Mouse (Mus musculus) adrenal gland, postnatal 4 days (tissue): ENCODE results near the gene Disc1. TPM values are rescaled to one million over a fixed set of nuclear protein-coding genes. Genes with fewer than 3 reads are reported as not detected.

ENCODE experiments used
- DNase-seq, 2 experiments: peaks; one replicate each; pipeline ENCODE4 v3.0.0; 2021 to 2022; ENCODE audit warnings: low spot score in 2 of 2, mixed read lengths in 2 of 2
- total RNA-seq, 2 experiments: library from RNA; stranded (reverse); gene quantifications; 2 replicates each; pipeline ENCODE4 v1.2.3; 2021

Disc1 gene
- total RNA-seq, 2 experiments from 2014 or later = 4.1 to 4.8 TPM

GRCm38 (mm10) chr8:125255006-125255685, 201.2 kb downstream of the Disc1 start:
- peak in 1 of 2 experiments; percentile 20 for DNase-seq

GRCm38 (mm10) chr8:125257660-125258059, 203.7 kb downstream of the Disc1 start:
- no peak for DNase-seq

- DNase-seq = no peak
Measured at GRCm38 (mm10) chr8:125258806-125259500, 205.0 kb downstream of the Disc1 start.

GRCm38 (mm10) chr8:125268181-125268705, 214.2 kb downstream of the Disc1 start:
- DNase-seq = no peak

- DNase-seq = no peak
Measured at GRCm38 (mm10) chr8:125270292-125270691, 216.3 kb downstream of the Disc1 start.

DNA sequence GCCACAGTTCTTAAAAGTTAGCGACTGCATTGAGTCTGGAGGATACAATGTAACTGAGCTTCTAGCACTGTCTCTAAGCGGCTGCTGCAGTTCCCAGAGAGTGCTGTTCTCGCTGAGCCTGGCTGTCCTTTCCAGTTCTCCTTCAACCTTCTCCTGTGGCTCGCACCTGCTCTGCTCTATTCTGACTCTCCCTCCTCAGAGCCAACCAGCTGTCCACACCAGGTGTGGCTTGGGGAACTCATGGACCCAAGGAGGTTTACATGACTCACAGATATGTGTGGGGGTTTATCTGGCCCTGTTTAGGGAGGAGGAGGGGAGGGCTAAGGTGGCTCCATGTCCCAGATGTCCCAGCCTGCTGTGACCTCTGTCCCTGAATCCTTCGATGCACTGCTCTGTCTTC, 217.4 kb downstream of the Disc1 start:
- DNase-seq = no peak

- DNase-seq = no peak
Measured at GRCm38 (mm10) chr8:125272089-125272866, 218.3 kb downstream of the Disc1 start.

- no peak for DNase-seq
Measured at GRCm38 (mm10) chr8:125277071-125277682, 223.2 kb downstream of the Disc1 start.

DNA sequence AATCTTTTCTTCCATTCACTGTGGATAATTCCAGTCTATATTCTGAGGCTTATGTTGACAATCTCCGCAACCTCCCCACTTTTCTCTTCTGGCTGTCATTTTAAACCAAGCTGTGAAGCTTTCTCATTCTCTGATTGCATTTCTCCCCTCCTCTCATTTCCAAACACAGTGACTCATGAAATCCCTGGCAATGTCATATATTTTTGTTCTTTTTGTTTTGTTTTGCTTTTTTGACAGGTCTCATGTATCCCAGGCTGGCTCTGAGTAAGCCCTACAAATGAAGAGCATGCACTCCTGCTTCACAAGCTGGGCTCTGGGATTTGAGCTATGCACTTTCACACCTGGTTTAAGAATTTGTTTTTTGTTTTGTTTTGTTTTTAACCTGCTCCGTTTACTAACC, 225.2 kb downstream of the Disc1 start:
- DNase-seq = no peak

- DNase-seq = no peak
Measured at GRCm38 (mm10) chr8:125279892-125280291, 225.9 kb downstream of the Disc1 start.

DNA sequence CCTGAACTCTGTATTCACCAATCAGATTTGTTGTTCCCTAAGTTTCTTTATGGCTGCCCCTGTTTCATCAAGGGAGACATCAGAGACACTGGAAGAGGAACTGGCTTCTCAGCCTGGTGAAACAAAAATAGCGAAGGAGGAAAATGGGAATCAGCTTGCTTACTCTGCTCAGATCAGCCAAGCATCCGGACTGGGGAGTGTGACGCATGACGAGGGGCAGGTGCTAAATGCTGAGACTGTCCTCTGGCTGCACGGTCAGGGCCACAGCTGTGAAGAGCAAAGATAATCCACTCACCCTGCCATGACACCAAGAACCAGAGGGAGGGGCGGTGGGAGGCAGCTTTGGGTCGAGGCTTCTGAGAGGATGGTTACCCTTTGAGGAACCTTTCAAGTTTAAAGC, 228.5 kb downstream of the Disc1 start:
- no peak for DNase-seq

GRCm38 (mm10) chr8:125283542-125283941, 229.5 kb downstream of the Disc1 start:
- DNase-seq = no peak

DNA sequence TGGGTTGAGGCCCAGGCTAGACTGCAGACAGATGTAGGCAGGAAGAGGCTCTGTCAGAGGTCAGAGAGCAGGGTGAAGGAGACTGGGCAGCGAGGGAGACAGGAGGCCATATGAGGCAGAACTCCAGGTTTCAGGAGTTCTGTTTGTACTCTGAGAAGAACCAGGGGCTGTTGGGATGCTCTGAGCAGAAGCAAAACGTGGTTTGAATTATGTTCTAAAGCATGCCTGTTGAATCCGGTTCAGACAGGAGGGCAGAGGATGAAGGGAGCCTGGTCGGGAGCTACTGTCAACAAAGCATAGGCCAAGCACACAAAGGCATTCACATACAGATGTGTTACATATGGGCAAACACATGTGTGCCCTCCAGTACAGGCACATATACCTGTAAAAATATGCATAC, 230.9 kb downstream of the Disc1 start:
- no peak for DNase-seq

DNA sequence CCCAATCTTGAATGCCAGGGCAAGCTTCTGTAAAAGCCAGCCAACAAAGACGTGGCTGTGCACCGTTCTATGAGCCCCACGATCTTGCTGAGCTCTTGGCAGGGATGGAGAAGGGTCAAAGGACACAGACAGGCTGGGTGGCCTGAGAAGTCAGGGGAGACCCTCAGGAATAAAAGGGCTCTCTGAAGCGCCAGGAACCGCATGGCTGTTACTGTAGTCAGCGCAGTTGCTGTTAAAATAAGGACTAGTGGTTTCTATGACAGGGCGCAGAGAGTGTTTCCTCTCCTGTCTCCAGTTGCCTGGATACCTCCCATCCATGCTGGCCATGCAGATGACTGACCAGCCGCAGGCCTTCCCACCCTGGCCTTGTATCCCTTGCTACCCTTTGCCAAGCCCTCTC, 231.4 kb downstream of the Disc1 start:
- no peak for DNase-seq

DNA sequence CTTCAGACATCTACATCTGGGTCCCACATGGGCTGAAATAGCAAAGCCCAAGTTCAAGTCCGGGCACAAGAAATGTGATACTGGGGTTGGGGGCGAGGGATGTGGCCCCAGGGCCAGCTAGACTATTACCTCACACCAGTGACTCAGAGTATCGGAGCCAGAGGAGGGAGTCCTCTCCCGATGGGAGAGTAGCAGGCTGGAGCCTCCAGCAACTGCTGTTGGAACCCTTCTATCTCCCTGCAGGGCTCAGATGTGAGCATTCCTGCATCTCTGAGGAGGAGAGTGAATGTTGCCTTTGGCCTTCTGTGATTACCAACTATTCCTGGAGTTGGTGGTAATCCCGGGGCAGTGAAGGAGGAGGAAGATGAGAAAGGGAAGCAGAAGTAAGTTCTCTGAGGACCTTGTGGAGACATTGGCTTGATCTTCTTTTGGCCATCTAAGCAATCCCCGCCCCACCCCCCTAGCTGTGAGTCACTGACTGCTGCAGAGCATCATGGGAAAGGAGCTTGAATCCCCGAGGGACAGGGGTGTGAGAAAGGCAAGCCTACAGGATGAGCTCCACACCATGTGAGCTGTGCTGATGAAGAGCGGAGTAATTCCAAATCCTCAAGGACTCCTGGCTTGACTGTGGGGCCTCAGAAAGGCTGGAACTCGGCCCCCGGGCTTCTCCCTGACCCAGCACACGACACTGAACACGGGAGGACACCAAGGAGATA, 232.1 kb downstream of the Disc1 start:
- DNase-seq = peak in 1 of 2 experiments; percentile 19

- no peak for DNase-seq
Measured at GRCm38 (mm10) chr8:125287311-125287710, 233.3 kb downstream of the Disc1 start.

DNA sequence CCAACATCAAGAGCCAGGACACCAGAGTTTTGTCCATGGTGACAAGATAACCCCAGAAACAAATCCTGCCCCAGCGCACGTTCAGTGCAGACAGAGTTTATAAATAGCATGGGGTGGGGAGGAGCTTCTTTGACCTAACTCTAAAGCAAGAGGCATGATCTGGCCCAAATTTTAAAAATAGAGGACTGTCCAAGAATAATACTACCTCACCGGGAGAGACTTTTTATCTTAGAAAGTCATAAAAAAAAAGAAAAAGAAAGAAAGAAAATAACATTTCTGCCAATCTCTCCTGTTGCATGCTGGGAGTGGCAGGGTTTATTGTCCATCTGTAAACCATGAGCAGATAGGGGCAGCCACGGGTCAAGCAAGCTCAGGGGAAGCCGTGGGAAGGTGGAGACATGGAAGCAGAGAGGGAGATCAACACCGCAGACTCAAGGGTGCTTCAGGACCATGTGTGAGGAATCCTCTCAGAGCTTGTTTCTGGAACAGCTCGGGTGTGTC, 233.9 kb downstream of the Disc1 start:
- no peak for DNase-seq

DNA sequence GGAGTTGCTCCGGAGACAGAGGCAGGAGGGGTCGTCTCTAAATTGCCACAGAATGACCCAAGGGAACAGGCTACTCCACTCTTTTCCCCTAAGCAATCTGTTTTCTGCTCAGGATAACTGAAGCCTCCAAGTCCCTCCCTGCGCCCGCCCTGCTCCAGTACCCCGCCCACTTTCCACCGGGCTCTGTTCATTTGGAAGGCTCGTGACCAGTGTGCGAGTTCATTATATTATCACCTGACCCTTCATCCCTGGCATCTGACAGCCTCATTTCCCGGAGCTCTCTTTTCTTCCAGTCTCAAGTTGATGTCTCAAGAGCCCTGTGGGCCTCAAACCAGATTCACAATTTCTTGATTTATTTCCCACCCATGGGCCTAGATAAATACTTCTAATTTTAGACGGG, 237.5 kb downstream of the Disc1 start:
- DNase-seq = no peak

DNA sequence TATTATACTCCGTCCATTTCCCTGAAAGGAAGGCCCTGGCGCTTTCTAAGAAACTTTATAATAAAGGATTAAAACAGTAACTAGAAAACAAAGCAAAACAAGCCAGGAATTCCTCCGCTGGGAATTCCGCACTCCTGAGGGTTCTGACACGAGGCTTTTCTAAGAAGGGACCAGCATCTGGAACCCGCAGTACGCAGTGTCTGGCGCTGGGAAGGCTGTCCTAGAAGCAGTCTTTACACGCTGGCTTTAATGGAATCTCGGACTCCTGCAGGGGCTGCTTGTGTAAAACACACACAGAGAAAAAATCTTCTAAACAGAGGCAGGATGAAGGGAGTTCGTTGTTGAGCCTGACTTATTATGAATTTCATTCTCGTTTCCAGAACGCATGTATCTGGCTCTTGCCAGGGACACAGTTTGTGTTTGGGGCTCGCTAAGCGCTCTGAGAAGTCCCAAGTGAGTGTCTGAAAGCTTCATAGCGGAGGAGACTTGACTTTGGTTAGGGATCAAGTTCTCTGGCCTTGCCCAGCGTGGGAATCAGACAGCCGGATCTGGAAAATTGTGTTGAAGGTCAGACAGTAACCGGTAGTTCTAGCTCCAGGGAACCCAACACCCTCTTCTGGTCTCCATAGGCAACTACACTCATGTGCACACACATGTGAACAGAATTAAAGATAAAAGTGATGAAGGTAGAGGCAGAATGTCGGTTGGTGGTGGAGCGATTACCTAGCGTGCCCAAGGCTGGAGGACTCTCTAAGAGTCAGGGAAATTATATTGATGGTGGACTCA, 238.1 kb downstream of the Disc1 start:
- DNase-seq = no peak
